Mouse (Mus musculus): ENCODE results near the gene Zfp978. TPM values are rescaled to one million over a fixed set of nuclear protein-coding genes. Genes with fewer than 3 reads are reported as not detected.
"Not testable (repeated sequence)": the region's sequence is repeated elsewhere in the genome, so short reads cannot be mapped to it uniquely, and the experiment has no call there.

Zfp978 gene
- not detected for total RNA-seq (2021)

DNA sequence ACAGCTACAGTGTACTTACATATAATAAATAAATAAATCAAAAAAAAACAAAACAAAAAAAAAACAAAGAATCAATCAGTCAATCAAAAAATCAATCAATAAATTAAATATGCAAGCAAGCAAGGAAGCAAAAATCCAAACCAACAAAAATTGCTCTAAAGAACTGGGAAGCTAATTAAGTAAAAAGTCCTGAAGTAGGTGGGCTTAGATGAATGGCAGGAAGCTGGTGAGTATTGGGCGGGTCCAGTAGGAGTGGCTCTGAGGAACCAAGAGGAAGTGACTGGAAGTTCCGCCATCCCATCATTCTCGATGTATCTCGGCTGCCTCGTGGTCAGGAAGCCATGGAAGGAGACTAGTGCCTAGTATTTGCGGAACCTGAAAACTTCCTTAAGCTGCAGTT is at the start of gene Zfp978:
Zfp978 (plus strand) TSS at position 301 of the 400 bp plus-strand sequence.
- intact Hi-C loops (cut with DNase I); DNase-seq (ENCODE audit: low spot score in 2 of 2): not testable (repeated sequence)

DNA sequence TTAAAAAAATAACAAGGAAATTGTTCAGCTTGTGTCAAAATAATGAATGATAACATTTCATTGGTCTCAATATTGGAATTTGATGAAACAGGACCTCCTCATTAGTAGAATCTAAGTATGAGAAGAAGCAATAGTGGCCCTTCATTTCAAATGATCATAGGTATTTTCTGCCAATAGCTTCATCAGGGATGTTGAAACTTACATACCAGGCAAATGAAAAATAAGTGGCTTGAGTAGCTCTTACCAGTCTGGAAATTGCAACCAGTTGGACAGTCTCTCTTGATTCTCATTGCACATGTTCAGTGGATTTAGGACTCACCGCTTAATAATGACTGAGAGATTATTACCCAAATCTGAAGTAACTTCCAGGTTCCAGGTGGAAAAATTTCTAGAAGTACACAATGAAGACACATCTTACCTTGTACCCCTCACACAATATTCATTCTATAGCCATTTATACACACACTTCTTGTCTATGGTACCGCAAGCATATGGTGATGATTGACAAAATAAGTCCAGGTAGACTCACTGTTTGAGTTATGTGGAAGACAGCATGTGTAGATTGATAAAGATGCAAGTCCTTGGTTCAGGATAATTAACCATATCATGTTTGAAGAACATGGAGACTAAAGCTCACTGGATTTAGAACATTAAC is 25.9 kb upstream of the Zfp978 start:
- DNase-seq (ENCODE audit: low spot score in 2 of 2); intact Hi-C loops (cut with DNase I): not testable (repeated sequence)

DNA sequence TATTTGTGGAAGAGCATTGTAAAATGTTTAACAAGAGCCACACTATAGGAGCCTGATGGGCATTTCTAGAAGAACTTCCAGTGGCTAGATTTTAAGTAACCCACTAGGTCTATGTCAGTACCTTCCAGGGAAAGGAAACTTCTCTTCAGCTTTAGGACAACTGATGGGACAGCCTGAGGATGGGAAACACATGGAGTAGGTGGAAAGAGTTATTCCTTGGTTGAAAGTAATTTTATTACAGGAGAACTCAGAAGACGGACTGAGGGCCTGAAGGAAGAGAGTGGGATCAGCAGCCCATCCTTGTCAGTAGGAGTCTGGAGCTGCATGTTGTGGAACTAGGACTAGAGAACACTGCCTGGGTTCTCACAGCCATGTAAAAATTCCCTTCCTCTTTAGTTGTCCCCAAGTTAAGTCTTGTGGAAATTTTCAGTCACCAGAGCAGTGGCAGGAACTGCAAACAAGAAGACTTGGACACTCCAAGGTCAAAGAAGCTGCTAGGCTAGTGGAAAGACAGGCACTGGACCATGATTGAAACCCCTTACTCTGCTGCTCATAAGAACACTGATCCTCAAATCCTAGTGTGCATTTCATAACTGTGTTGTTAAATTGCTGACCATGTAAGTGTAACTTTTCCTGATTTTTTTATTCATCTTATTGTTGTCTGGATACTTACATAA is 25.3 kb upstream of the Zfp978 start:
- DNase-seq (ENCODE audit: low spot score in 2 of 2); intact Hi-C loops (cut with DNase I): not testable (repeated sequence)

DNA sequence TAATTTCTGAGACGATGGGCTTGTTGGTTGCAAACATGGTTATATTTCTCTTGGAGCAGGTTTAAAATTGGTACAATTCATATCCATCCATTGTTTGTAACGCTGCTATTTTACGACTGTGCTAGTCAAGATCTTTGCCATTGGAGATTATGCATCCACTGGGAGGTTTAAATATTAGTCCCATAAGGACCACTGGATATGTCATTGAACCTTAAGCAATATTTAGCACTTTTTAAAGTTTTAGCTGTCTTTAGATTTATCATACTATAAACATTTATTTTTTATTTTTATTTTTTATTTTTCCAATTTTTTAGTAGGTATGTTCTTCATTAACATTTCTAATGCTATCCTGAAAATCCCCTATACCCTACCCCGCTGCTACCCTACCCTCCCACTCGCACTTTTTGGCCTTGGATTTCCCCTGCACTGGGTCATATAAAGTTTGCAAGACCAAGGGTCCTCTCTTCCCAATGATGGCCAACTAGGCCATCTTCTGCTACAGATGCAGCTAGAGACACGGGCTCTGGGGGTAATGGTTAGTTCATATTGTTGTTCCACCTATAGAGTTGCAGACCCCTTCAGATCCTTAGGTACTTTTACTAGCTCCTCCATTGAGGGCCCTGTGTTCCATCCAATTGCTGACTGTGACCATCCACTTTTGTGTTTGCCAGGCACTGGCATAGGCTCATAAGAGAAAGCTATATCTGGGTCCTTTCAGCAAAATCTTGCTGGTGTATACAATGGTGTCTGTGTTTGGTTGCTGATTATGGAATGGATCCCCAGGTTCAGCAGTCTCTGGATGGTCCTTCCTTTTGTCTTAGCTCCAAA is 24.5 kb upstream of the Zfp978 start:
- intact Hi-C loops (cut with DNase I); DNase-seq (ENCODE audit: low spot score in 2 of 2): not testable (repeated sequence)

DNA sequence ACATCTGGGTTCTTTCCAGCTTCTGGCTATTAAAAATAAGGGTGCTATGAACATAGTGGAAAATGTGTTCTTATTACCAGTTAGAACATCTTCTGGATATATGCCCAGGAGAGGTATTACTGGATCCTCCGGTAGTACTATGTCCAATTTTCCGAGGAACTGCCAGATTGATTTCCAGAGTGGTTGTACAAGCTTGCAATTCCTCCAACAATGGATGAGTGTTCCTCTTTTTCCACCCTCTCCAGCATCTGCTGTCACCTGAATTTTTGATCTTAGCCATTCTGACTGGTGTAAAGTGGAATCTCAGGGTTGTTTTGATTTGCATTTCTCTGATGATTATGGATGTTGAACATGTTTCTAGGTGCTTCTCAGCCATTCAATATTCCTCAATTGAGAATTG is 23.6 kb upstream of the Zfp978 start:
- intact Hi-C loops (cut with DNase I); DNase-seq (ENCODE audit: low spot score in 2 of 2): not testable (repeated sequence)

DNA sequence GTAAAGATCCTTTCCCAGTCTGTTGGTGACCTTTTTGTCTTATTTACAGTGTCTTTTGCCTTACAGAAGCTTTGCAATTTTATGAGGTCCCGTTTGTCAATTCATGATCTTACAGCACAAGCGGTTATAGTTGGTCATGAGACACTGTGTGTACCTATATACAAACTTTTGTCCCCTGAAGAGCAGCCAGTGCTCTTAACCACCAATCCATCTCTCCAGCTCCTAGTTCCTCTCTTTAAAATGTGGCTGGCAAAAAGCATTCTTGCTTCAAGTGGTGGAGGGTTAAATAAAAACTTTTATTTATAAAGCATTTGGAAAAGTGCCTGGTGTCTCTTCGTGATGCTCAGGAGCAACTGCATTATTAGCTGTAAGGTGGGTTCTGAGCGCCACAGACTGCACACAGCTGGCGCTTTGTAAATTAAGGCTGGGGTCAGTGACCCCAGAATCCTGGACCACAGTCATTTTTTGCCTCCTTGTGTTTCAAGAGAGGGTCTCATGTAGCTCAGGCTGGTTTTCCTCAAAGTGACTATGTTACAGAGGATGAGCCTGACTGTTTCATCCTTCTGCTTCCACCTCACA is 23.0 kb upstream of the Zfp978 start:
- no peak for DNase-seq (ENCODE audit: low spot score in 2 of 2)
- intact Hi-C loops (cut with DNase I), result no loop called here

DNA sequence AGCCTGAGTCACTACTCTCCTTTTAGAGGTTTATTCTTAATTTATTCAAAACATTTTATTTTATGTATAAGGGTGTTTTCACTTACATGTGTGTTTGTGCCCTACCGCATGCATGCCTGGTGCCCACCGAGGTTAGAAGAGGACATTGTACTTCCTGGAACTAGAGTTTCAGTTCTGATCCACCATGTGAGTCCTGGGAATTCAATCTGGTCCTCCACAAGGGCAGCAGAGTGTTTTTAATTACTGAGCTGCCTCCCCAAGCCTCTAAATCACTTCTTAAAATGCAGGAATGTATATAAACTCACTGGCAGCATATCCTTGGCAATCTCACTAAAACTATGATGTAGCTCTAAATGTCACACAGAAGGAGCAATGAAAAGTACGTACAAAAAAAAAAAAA is 22.4 kb upstream of the Zfp978 start:
- intact Hi-C loops (cut with DNase I), result not testable (repeated sequence)

DNA sequence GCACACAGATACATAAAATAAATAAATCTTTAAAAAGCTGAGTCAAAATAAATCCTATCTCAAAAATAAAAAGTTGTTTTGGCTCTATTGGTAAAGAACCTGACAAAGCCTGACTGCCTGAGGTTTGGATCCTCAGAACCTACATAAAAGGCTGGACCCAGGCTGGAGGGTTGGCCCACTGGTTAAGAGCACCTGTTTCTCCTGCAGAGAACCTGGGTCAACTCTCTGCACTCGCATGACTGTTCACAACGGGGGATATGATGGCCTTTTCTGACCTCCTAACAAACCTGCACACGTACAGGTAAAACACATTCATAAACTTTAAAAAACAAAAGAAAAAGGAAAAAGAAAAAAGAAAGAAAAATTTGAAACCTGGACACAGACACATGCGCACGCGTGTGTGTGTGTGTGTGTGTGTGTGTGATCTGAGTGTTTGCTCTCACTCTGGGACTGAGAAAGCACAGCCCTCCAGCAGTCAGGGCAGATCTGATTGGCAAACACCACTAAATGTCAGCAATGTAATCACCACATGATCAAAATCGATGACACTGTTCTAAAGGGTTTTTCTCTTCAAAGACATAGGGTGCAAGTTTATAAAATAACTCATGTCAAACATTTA is 21.4 kb upstream of the Zfp978 start:
- DNase-seq (ENCODE audit: low spot score in 2 of 2); intact Hi-C loops (cut with DNase I): not testable (repeated sequence)

More for the DNA sequence above, 22.4 kb upstream of the Zfp978 start:
- DNase-seq (ENCODE audit: low spot score in 2 of 2), result not testable (repeated sequence)

DNA sequence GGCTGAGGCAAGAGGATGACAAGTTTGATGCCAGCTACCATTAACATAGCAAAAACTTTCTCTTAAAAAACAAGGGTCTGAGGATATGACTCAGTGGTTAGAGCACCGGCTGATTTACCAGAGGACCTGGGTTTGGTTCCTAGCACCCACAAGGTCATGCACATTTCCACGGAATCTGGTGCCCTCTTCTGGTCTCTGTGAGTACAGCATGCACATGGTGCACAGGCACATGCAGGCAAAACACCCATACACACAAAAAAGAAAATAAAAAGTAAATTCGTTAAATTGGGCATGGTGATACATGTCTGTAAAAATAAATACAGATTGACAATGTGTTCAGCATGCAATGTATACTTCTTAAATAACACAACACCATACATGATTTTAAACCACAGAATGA is 20.9 kb upstream of the Zfp978 start:
- intact Hi-C loops (cut with DNase I); DNase-seq (ENCODE audit: low spot score in 2 of 2): not testable (repeated sequence)

DNA sequence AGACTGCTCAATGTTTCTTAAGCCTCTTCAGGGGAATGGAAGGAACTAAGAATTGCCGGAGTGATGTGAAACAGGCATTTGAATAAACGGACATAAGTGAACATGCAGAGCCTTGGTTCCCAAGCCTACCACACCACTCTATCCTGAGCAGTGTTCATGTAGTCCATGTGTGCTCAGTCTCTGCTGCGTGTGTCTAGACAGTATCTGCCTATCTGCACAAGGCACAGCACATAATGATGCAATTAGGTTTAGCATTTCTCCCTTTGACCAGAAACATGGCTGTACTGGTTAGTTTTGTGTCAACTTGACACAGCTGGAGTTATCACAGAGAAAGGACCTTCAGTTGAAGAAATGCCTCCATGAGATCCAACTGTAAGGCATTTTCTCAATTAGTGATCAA is 20.2 kb upstream of the Zfp978 start:
- DNase-seq (ENCODE audit: low spot score in 2 of 2); intact Hi-C loops (cut with DNase I): not testable (repeated sequence)

DNA sequence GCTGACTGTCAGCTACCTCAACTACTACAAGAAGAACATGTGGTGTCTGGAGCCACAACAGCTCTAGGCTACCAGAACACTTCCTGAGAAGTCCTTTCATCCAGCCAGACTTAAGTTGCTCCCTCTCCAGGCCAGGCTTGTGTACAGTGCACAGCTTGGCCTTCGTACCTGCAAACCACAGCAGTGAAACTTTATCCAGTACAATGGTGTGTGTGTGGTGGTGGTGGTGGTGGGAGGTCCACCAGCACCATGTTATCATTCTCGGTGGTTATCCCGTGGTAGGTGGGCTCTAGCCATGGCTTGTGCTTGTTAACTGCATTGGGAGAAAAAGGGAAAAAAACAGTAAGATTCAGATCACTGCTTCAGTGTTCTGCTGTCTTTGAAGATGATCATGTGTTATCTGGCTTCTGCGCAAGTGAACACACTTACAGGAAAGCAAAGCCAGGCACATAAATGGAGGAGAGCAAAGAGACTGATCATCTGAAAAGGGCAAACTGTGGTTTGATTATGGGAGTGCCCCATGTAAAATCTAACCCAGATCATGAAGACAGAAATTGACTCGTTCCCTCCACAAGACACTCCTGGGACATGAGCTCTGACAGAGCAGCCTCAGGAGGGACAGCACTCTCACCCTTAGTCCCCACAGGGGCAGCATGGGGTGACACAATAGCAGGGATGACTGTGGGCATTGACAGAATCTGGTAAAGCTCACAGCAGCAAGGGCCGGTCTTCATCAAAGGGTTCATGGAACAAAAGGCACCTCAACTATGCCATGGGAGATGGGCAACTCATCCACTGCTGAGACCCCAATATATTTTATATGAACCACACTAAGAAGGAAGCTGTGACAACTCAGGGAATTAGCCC is 17.8 kb upstream of the Zfp978 start:
- intact Hi-C loops (cut with DNase I); DNase-seq (ENCODE audit: low spot score in 2 of 2): not testable (repeated sequence)

DNA sequence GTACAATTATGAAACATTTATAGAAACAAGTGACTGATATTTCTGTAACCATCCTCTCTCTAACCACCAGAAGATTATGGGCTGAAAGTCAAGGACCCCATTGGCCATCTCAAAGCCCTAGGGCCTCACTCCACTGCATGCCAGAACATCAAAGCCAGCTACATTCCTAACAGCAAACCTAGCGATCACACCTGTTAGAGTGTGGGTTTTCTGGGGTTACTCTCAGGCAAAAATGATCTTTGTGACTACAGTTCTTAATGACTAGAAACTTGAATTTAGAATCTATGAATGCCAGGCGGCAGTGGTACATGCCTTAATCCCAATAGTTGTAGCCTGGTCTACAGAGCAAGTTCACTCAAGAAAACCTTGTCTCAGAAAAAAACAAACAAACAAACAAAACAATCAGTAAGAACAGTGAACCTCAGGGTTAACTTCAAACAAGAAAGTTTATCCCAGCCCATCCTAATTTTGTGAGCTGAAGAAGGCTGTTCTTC is 16.0 kb upstream of the Zfp978 start:
- DNase-seq (ENCODE audit: low spot score in 2 of 2); intact Hi-C loops (cut with DNase I): not testable (repeated sequence)

DNA sequence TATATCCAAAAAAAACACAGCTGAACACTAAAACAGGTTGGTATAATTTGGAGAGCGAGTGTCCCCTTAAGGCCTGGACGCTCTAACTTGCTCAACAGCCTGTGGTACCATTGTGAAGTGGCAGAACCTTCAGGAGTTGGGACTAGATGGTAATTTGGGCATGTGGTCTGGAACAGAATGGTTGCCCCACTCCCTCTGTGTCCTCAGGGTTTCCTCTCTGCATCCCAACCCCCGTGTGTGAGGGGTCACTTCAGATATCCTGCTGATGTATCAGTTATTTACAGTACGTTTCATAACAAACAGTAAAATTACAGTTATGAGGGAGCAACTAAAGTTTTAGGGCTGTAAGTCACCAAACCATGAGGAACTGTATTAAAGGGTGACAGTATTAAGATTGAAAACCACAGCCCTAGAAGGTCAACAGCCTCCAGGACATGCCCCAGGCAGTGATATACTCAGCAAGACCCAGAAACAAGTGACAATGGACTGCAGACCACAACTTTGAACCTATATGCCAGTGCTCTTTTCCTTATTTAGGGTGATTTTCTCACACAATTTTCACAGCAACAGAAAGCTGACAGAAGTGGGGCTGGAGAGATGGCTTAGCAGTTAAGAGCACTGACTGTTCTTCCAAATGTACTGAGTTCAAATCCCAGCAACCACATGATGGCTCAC is 14.6 kb upstream of the Zfp978 start:
- DNase-seq (ENCODE audit: low spot score in 2 of 2); intact Hi-C loops (cut with DNase I): not testable (repeated sequence)

DNA sequence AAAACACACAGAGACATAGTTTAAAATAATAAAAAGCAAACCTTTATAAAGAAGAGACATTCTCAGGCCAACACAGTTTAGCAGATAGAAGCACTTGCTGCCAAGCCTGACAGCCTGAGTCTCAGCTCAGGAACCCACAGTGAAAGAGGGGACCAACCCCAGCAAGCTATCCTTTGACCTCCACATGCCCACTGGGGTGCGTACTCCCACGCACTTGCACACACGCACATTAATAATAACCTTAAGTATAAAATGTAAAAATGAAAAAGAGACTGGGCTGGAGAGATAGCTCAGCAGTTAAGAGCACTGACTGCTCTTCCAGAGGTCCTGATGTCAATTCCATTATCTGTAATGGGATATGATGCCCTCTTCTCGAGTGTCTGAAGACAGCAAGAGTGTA is 13.8 kb upstream of the Zfp978 start:
- not testable (repeated sequence) for DNase-seq (ENCODE audit: low spot score in 2 of 2)

DNA sequence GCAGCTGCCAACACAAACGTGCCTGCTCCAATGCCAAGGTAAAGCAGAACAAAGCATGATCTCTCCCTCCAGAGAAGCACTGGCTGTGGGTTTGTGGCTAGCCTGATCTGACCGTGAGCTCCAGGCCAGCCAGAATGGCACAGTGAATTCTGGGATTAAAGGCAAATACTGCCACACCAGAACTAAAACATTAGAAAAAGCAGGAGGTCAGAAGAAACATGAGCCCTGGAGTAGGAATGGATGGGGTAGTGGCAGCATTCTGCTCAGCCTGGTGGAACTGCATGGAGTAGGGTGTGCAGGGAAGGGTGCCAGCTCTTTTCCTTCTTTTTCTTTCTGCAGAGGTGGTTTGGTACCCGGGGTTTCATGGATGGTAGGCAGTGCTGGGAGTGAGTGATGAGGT is 13.2 kb upstream of the Zfp978 start:
- DNase-seq (ENCODE audit: low spot score in 2 of 2); intact Hi-C loops (cut with DNase I): not testable (repeated sequence)

More for the DNA sequence above, 13.8 kb upstream of the Zfp978 start:
- intact Hi-C loops (cut with DNase I), result not testable (repeated sequence)

DNA sequence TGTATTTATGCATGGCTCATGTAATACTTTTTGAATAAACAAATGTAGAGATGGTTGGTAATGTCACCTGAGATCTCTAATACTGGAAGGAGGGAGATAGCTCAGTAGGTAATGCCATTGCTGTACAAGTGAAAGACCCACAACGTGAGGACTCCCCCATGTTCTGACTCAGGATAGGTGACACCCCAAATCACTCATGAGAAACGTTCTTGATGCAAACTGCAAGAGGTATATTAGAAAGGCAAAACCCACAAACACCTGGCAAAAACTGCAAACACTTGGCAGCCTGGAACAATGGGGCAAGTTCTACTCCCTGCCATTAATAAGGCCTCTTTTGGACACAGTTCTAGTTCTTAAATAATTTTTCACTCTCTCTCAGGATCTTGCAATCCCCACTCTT is 12.7 kb upstream of the Zfp978 start:
- intact Hi-C loops (cut with DNase I); DNase-seq (ENCODE audit: low spot score in 2 of 2): not testable (repeated sequence)

DNA sequence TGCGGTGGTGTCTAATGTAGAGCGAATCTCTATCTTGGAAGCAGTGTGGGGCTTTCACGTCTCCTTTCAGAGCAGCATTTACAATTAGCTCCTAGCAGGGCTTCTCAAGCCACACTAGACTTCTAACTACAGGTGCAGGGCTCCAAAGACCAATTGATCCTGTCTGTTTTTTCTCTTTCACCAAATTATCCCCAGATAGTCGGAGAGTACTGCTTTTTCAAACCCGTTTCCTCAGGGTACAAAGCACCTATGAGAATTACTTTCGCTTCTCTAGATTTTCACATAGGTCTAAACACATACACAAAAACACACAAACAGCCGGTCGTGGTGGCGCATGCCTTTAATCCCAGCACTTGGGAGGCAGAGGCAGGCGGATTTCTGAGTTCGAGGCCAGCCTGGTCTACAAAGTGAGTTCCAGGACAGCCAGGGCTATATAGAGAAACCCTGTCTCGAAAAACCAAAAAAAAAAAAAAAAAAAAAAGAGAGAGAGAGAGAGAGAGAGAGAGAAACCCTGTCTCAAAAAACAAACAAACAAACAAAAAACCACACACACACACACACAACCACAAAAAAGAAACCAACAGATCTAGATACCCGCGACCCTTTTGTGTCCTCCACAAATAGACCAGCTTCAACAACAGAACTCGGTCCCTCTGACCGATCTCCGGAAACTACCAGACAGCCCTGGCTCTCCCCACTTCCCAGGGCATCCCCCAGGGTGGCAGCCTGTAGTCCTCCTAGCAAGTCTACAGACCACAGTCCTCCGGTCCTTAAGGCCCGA is 12.0 kb upstream of the Zfp978 start:
- intact Hi-C loops (cut with DNase I); DNase-seq (ENCODE audit: low spot score in 2 of 2): not testable (repeated sequence)

Measured in left cerebral cortex, postnatal 25 days (tissue).